Mouse (Mus musculus) stomach, postnatal 0 days (tissue): ENCODE results near the gene Nat14. TPM values are rescaled to one million over a fixed set of nuclear protein-coding genes. Genes with fewer than 3 reads are reported as not detected.
A peak's percentile ranks its signal among the peaks of the same experiment; 100 is the strongest.

Experiments
- ATAC-seq: fragments of 200-750 bp; cut with Nextera tagmentation; 2 replicates; pipeline ENCODE4 v1.8.0; 2017; ENCODE audit not compliant: low FRiP score, low TSS enrichment
- DNase-seq: peaks from one replicate; pipeline ENCODE4 v3.0.0-alpha.2; 2016; ENCODE audit warnings: low spot score
- H3K27ac ChIP-seq: fragments of 300-500 bp; sonication (generic); replicated peaks from 2 replicates; pipeline ENCODE4 v1.5.1; 2014; ENCODE audit warnings: mild to moderate bottlenecking, control low read depth
- H3K27me3 ChIP-seq: fragments of 300-500 bp; sonication (generic); 2 replicates; pipeline ENCODE4 v1.6.1; 2014; ENCODE audit warnings: low read length; ENCODE audit not compliant: control insufficient read depth, insufficient read depth
- H3K36me3 ChIP-seq: fragments of 300-500 bp; sonication (generic); 2 replicates; pipeline ENCODE4 v1.6.1; 2014; ENCODE audit warnings: low read length, mixed read lengths; ENCODE audit not compliant: control insufficient read depth, insufficient read depth
- H3K4me1 ChIP-seq: fragments of 300-500 bp; sonication (generic); replicated peaks from 2 replicates; pipeline ENCODE4 v1.6.1; 2014; ENCODE audit warnings: antibody characterized with exemption; ENCODE audit not compliant: control insufficient read depth, insufficient read depth
- H3K4me2 ChIP-seq: fragments of 300-500 bp; sonication (generic); replicated peaks from 2 replicates; pipeline ENCODE4 v1.6.1; 2014; ENCODE audit warnings: low read depth, mild to moderate bottlenecking, control low read depth, moderate library complexity
- H3K4me3 ChIP-seq: fragments of 300-500 bp; sonication (generic); 2 replicates; pipeline ENCODE4 v1.5.1; 2014; ENCODE audit warnings: low read depth, low read length, control low read depth
- H3K9ac ChIP-seq: fragments of 300-500 bp; sonication (generic); 2 replicates; pipeline ENCODE4 v1.6.1; 2014; ENCODE audit warnings: mild to moderate bottlenecking, low read length, control low read depth, mixed read lengths
- H3K9me3 ChIP-seq: fragments of 300-500 bp; sonication (generic); 2 replicates; pipeline ENCODE4 v1.6.1; 2016; ENCODE audit warnings: low read length; ENCODE audit not compliant: control insufficient read depth
- CTCF ChIP-seq: IDR thresholded peaks from 2 replicates; pipeline ENCODE4 v1.5.1; 2016; ENCODE audit warnings: antibody characterized with exemption, low read depth, mild to moderate bottlenecking, moderate library complexity
- EP300 ChIP-seq: optimal IDR thresholded peaks from 2 replicates; pipeline ENCODE3; 2016; ENCODE audit warnings: antibody characterized with exemption
- WGBS: fragments of 180-500 bp; shearing (Covaris S2); extraction: QIAGEN DNeasy Blood & Tissue Kit; methylation state at CpG from one replicate; pipeline ENCODE4 v1.1.7; 2014; 5-methylcytosine and 5-hydroxymethylcytosine counted together
- polyA plus RNA-seq: library from polyadenylated mRNA; unstranded; fragments of >200 nt; fragmentation: Nextera tagmentation; extraction: Ambion mirVana; gene quantifications from 2 replicates; pipeline ENCODE4 v1.2.1, GENCODE M21; 2015

Gene Nat14
- polyA plus RNA-seq, 1 experiment from 2014 or later: 2.3 TPM

DNA sequence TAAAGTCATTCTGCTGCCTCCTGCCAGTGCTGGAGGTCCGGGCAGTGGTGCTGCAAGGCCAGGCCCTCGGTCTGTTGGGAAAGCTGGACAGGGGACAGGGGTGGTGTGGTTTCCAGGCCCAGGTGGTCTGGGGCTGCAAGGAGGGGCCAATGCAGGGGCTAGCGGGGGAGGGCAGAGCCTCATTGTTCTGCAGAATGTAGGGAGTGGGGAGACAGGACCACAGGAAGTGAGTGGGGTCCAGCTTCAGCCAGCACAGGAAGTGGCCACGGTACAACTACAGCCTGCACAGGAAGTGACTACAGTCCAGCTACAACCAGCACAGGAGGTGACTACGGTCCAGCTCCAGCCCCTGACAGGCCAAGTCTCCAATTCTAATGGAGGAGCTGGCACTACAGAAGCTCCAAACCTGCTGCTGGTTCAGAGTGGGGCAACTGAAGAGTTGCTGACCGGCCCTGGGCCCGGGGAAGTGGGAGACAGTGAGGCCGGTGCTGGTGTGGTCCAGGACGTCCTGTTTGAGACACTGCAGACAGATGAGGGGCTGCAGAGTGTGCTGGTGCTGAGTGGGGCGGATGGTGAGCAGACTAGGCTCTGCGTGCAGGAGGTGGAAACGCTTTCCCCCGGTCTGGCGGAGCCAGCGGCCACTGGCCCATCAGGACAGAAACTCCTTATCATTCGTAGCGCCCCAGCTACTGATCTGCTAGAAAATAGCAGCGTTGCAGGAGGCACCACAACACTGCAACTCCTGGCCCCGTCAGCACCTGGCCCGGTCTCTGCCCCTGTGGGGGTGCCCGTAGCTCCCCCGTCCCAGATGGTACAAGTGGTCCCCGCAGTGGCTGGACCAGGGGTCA, 628 bp upstream of the Nat14 start:
- peaks cover 9% of the 10 kb centered on the region for H3K4me1 ChIP-seq
- 0 out of 2 replicates have a peak overlapping the region, but pooled peaks have one; percentile 18 for H3K27ac ChIP-seq
- H3K36me3 ChIP-seq: peaks cover 15% of the 10 kb centered on the region
- no peaks in the 10 kb centered on the region for H3K9me3 ChIP-seq
- TF ChIP-seq CTCF: no peak
- TF ChIP-seq EP300: no peak
- H3K9ac ChIP-seq: no peak overlapping the region
- ATAC-seq: no peak
- DNase-seq: no peak
- H3K4me3 ChIP-seq: no peak overlapping the region
- 67% methylated on average over 23 of the region's 23 CpGs for WGBS
- H3K27me3 ChIP-seq: no peaks in the 10 kb centered on the region
- H3K4me2 ChIP-seq: no peak overlapping the region

DNA sequence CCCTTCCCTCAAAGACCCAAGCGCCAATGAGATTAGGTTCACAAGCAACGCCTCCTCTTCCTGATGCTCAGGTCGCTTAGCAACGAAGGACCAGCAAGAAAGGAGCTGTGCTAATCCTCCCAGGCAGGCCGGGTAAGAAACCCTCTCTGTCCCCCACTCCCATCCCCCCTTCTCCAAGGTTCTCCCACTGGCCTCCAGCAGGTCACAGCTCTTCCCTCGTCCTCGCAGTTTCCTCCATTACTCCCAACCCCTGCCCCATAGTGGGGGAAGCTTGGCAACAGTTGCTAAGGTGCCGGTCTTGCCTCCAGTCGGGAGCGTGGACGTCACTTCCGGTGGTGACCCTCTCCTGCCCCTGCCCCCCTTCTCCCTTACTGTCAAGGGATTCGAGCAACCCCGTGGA, 680 bp downstream of the Nat14 start:
- DNase-seq (peak; percentile 70), ATAC-seq (peak; percentile 16; the same call in 1 of the 2 replicates)
- H3K4me2 ChIP-seq: peak overlapping the region; percentile 57
- under 1% methylated on average over 14 of the region's 14 CpGs for WGBS
- H3K9ac ChIP-seq: peak overlapping the region; percentile 38; the same call in 1 of the 2 replicates
- H3K36me3 ChIP-seq: peaks cover 15% of the 10 kb centered on the region
- no peaks in the 10 kb centered on the region for H3K9me3 ChIP-seq
- no peaks in the 10 kb centered on the region for H3K27me3 ChIP-seq
- TF ChIP-seq CTCF (no peak), EP300 (no peak)
- H3K4me3 ChIP-seq: peak overlapping the region; percentile 26
- peaks cover 10% of the 10 kb centered on the region for H3K4me1 ChIP-seq
- 0 out of 2 replicates have a peak overlapping the region, but pooled peaks have one; percentile 18 for H3K27ac ChIP-seq

- H3K27me3 ChIP-seq: no peaks in the 10 kb centered on the region
- H3K4me2 ChIP-seq: peak overlapping the region; percentile 57
- TF ChIP-seq CTCF (peak; percentile 49), EP300 (no peak)
- H3K4me1 ChIP-seq: peaks cover 10% of the 10 kb centered on the region
- no peaks in the 10 kb centered on the region for H3K9me3 ChIP-seq
- WGBS: 3% methylated on average over 14 of the region's 14 CpGs
- peak overlapping the region; percentile 18; the same call in 1 of the 2 replicates for H3K27ac ChIP-seq
- peak overlapping the region; percentile 38; the same call in 1 of the 2 replicates for H3K9ac ChIP-seq
- ATAC-seq: no peak
- H3K36me3 ChIP-seq: peaks cover 15% of the 10 kb centered on the region
- H3K4me3 ChIP-seq: peak overlapping the region; percentile 26
- DNase-seq: peak; percentile 41
Observed at GRCm38 (mm10) chr7:4922931-4923565, 1.2 kb downstream of the Nat14 start.

- no peaks in the 10 kb centered on the region for H3K27me3 ChIP-seq
- H3K4me3 ChIP-seq: 0 out of 2 replicates have a peak overlapping the region, but pooled peaks have one; percentile 6
- peak; percentile 28; the same call in 1 of the 2 replicates for ATAC-seq
- DNase-seq: peak; percentile 69
- 8% methylated on average over 37 of the region's 37 CpGs for WGBS
- no peaks in the 10 kb centered on the region for H3K9me3 ChIP-seq
- peaks cover 10% of the 10 kb centered on the region for H3K4me1 ChIP-seq
- peak overlapping the region; percentile 57 for H3K4me2 ChIP-seq
- H3K9ac ChIP-seq: peak overlapping the region; percentile 38
- peaks cover 13% of the 10 kb centered on the region for H3K36me3 ChIP-seq
- TF ChIP-seq CTCF: peak; percentile 68
- TF ChIP-seq EP300: no peak
- peak overlapping the region; percentile 88 for H3K27ac ChIP-seq
Observed at GRCm38 (mm10) chr7:4923586-4924364, 1.9 kb downstream of the Nat14 start.

DNA sequence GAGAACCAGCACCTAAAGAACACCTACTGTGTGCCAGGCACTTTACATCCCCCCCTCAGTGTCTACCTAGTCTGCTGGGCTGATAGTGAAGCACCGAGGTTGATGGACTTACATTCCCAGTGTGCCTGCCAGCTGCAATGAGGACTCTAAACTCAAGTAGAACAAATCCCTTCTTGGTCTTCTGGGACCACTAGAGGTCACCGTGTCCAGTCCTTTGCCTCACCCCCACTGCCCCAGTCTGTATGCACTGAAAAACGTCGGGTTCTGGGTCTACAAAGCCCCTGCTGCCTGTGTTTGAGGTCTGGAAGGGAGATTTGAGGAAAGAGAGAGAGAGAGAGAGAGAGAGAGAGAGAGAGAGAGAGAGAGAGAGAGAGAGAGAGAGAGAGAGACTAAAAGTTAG, 2.7 kb downstream of the Nat14 start:
- 7% methylated on average over 4 of the region's 4 CpGs for WGBS
- TF ChIP-seq EP300 (no peak), CTCF (0 out of 2 replicates have a peak, but pooled peaks have one; percentile 7)
- no peak for ATAC-seq
- Histone ChIP-seq H3K27ac (peak overlapping the region; percentile 88), H3K4me1 (peaks cover 10% of the 10 kb centered on the region), H3K36me3 (peaks cover 13% of the 10 kb centered on the region), H3K4me2 (peak overlapping the region; percentile 57), H3K9ac (peak overlapping the region; percentile 38; the same call in 1 of the 2 replicates), H3K4me3 (0 out of 2 replicates have a peak overlapping the region, but pooled peaks have one; percentile 6), H3K27me3 (no peaks in the 10 kb centered on the region), H3K9me3 (no peaks in the 10 kb centered on the region)
- DNase-seq: no peak
